Mouse (Mus musculus) embryonic facial prominence, embryonic 13.5 days (tissue): Measurements from ENCODE around the gene Wdr63. TPM values are rescaled to one million over a fixed set of nuclear protein-coding genes. Genes with fewer than 3 reads are reported as not detected.

Experiments used
- ATAC-seq: fragments of 200-750 bp; cut with Nextera tagmentation; 2 replicates; pipeline ENCODE4 v1.8.0; 2017; ENCODE audit warnings: low read depth; ENCODE audit not compliant: insufficient number of reproducible peaks, insufficient read depth, low FRiP score, low TSS enrichment
- H3K27ac ChIP-seq: fragments of 300-500 bp; sonication (generic); 2 replicates; pipeline ENCODE4 v1.5.1; 2015; ENCODE audit warnings: moderate library complexity, mild to moderate bottlenecking, inconsistent platforms
- H3K27me3 ChIP-seq: fragments of 300-500 bp; sonication (generic); 2 replicates; pipeline ENCODE4 v1.6.1; 2015; ENCODE audit warnings: mild to moderate bottlenecking, inconsistent platforms
- H3K36me3 ChIP-seq: fragments of 300-500 bp; sonication (generic); 2 replicates; pipeline ENCODE4 v1.6.1; 2015; ENCODE audit warnings: mild to moderate bottlenecking, inconsistent platforms
- H3K4me1 ChIP-seq: fragments of 300-500 bp; sonication (generic); 2 replicates; pipeline ENCODE4 v1.6.1; 2015; ENCODE audit warnings: inconsistent platforms
- H3K4me2 ChIP-seq: fragments of 300-500 bp; sonication (generic); 2 replicates; pipeline ENCODE4 v1.6.1; 2015; ENCODE audit warnings: moderate library complexity, mild to moderate bottlenecking, inconsistent platforms
- H3K4me3 ChIP-seq: fragments of 300-500 bp; sonication (generic); 2 replicates; pipeline ENCODE4 v1.5.1; 2015; ENCODE audit warnings: mild to moderate bottlenecking, inconsistent platforms
- H3K9ac ChIP-seq: fragments of 300-500 bp; sonication (generic); 2 replicates; pipeline ENCODE4 v1.6.1; 2015; ENCODE audit warnings: mild to moderate bottlenecking, inconsistent platforms
- H3K9me3 ChIP-seq: fragments of 300-500 bp; sonication (generic); 2 replicates; pipeline ENCODE4 v1.6.1; 2016; ENCODE audit warnings: inconsistent platforms
- WGBS: fragments of 180-500 bp; shearing (Covaris S2); methylation state at CpG from one replicate; pipeline ENCODE4 v1.1.7; 2015; ENCODE audit warnings: mixed read lengths; 5-methylcytosine and 5-hydroxymethylcytosine counted together
- polyA plus RNA-seq: library from polyadenylated mRNA; unstranded; fragments of >200 nt; fragmentation: Nextera tagmentation; extraction: Ambion mirVana; gene quantifications from 2 replicates; pipeline ENCODE4 v1.2.1, GENCODE M21; 2015

The Wdr63 gene
- polyA plus RNA-seq, 1 experiment from 2014 or later: 0.48 TPM

DNA sequence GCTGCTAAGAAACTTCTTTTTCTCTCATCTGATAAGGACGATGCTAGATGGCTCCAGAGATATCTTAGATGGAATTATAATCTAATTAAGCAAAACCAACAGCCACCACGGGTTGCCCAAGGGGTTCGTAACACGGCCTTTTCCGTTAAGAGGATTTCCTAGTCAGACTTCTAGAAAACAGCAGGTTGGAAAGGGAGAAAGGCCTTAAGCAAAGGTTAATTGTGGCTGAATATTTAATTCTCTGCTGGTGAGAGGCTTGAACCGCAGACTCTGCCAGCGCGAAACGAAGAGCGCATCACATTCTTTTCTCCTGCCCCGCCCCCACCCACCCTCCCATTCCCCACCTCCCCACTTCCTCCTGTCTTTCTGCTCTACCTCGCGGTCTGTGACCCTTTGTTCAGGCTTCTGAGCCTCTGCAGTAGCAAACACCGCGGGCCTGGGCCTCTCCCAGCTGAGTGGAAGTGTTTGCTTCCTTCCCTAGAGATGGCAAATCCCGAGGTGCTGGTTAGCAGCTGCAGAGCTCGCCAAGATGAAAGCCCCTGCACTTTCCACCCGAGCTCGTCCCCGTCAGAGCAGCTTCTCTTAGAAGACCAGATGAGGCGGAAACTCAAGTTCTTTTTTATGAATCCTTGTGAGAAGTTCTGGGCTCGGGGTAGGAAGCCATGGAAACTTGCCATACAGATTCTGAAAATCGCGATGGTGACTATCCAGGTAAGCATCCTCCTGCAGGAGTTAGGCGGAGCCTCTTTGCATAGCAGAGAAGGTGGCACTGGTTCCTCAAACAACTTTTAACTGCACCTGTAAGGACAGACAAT is 13.6 kb upstream of the Wdr63 start:
- ATAC-seq: no peak
- 0 out of 2 replicates have a peak overlapping the region, but pooled peaks have one; percentile 22 for H3K27ac ChIP-seq
- H3K27me3 ChIP-seq: peaks cover 29% of the 10 kb centered on the region
- peak overlapping the region; percentile 61 for H3K9ac ChIP-seq
- H3K4me1 ChIP-seq: peaks cover 23% of the 10 kb centered on the region
- H3K4me3 ChIP-seq: peak overlapping the region; percentile 27
- peak overlapping the region; percentile 53 for H3K4me2 ChIP-seq
- H3K36me3 ChIP-seq: no peaks in the 10 kb centered on the region
- 7% methylated on average over 25 of the region's 25 CpGs for WGBS
- no peaks in the 10 kb centered on the region for H3K9me3 ChIP-seq

DNA sequence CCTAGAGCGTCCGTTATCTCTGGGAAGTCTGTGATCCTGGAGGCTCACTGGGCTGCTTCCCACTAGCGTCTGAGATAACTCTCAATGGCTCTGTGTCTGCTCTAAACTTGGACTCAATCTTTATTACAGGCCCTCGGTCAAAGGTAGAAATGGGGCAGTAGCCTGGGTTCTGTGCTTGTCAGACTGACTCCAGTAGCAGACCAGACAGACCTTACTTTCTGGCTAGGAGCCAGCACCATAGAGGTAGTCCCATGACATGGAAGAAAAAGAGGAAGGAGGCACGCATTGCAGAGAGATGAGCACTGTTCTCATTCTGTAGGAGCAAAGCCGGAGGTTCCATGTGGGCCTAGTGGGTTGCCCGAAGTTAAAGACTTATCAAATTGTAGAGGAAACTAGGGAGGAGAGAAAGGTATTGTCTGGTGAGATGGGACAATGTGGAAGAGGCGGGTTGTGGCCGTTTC is 10.1 kb upstream of the Wdr63 start:
- H3K9me3 ChIP-seq: no peaks in the 10 kb centered on the region
- no peaks in the 10 kb centered on the region for H3K36me3 ChIP-seq
- H3K4me2 ChIP-seq: peak overlapping the region; percentile 64
- H3K27me3 ChIP-seq: peaks cover 41% of the 10 kb centered on the region
- no peak for ATAC-seq
- H3K4me1 ChIP-seq: peaks cover 16% of the 10 kb centered on the region
- WGBS: 58% methylated on average over 9 of the region's 9 CpGs
- H3K9ac ChIP-seq: no peak overlapping the region
- H3K27ac ChIP-seq: no peak overlapping the region
- peak overlapping the region; percentile 37; the same call in 1 of the 2 replicates for H3K4me3 ChIP-seq

DNA sequence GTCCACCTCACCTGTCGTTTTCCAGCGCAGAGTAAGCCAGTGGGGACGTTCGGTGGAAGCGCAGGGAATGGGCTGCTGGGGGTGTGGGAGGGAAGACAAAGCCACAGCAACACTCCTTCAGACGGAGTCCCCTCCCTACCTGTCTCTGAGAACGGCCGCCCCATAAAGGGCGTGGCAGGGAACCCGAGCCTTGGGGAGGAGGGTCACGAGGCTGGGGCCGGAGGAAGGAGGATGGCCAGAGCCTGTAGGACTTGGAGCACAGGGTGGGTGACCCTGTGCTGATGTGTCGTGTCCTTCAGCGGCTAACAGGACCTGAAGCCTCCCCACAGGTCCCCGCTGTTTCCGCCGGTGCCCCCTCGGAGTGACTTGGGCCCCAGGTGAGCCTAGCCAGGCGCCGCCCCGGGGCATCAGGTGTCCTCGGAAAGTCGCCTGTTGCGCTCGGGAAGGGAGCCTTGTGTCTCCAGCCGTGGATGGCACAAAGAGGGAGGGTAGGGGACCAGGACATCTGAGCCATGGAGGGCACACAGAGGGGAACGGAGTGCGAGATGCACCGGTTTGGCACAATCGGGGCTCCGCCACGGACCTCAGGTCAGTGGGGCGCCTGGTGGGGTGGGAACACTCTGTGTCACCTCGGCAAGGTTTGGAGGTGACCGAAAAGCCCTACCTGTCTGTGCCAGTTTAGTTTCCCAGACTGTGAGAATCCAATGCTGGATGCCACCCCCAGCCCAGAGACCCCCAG is 9.5 kb upstream of the Wdr63 start, which contains the start of gene Mcoln3:
Mcoln3 (plus strand) TSS at position 193 of the 739 bp plus-strand sequence.
- no peaks in the 10 kb centered on the region for H3K9me3 ChIP-seq
- H3K27ac ChIP-seq: no peak within 1 kb of the TSS
- H3K9ac ChIP-seq: peak within 1 kb of the TSS; percentile 60
- peaks cover 16% of the 10 kb centered on the region for H3K4me1 ChIP-seq
- ATAC-seq: no peak
- H3K36me3 ChIP-seq: no peaks in the 10 kb centered on the region
- peak within 1 kb of the TSS; percentile 64 for H3K4me2 ChIP-seq
- H3K4me3 ChIP-seq: peak within 1 kb of the TSS; percentile 37
- WGBS: 11% methylated on average over 35 of the region's 35 CpGs
- H3K27me3 ChIP-seq: peaks cover 41% of the 10 kb centered on the region

DNA sequence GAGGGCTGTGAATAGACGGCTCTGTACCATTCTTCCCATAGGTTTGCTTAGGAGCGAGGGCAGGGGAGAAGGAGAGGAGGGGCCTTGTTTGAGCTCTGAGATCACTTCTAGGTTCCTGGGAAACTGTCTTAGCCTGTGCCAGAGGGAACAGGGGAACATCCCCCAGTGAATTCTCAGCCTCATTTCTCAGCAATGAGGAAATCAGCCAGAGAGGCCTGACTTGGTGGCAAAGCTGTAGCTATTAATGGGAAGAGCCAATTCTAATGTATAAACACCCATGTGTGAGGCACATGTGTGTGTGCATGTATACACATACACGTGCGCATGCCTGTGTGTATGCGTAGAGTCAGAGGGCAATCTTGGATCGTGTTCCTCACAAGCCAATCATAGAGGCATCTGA is 3.0 kb upstream of the Wdr63 start:
- Histone ChIP-seq H3K27ac (no peak overlapping the region), H3K9me3 (no peaks in the 10 kb centered on the region), H3K4me2 (no peak overlapping the region), H3K27me3 (peaks cover 11% of the 10 kb centered on the region), H3K4me1 (peaks cover 9% of the 10 kb centered on the region), H3K36me3 (no peaks in the 10 kb centered on the region), H3K4me3 (no peak overlapping the region), H3K9ac (no peak overlapping the region)
- 65% methylated on average over 6 of the region's 6 CpGs for WGBS
- ATAC-seq: no peak

DNA sequence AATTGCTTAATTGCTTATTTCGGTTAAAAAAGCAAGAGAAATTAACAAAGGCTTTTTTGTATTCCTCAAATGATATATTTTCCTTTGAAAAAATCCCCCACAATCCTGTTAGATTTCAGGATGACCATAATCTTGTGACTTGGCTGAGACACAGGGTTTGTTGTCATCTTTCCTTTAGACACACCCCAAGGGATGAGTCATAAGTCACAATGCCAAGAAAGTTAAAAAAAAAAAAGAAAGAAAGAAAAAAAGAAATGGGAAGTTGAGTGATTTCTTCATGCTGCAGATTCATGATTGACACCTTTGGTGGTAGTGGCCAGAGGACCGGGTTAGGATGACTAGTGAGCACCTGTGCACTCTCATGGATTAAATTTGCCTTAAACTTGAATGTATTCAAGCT is 2.4 kb upstream of the Wdr63 start:
- H3K4me2 ChIP-seq: no peak overlapping the region
- no peaks in the 10 kb centered on the region for H3K9me3 ChIP-seq
- H3K9ac ChIP-seq: no peak overlapping the region
- peaks cover 9% of the 10 kb centered on the region for H3K4me1 ChIP-seq
- WGBS: 63% methylated on average over 2 of the region's 2 CpGs
- H3K27me3 ChIP-seq: peaks cover 10% of the 10 kb centered on the region
- no peak overlapping the region for H3K4me3 ChIP-seq
- no peak overlapping the region for H3K27ac ChIP-seq
- ATAC-seq: no peak
- H3K36me3 ChIP-seq: no peaks in the 10 kb centered on the region

DNA sequence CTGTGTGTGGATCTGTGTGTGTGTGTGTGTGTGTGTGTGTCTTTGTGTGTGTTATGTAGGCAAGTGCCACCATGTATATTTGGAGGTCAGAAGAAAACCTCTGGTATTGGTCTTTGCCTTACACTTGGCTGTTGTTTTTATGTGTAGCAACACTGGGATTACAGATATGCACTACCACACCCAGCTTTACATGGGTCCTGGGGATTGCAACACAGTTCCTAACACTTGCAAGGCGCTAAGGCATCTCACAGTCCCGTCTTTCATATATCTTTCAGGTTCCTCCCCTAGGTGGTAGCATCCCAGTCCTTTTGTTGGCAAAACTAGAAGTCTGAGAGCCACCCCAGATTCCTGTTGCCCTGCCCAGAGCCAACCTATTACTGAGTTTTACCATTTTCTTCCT is 1.0 kb upstream of the Wdr63 start:
- Histone ChIP-seq H3K9me3 (no peaks in the 10 kb centered on the region), H3K4me1 (peaks cover 9% of the 10 kb centered on the region), H3K9ac (no peak overlapping the region), H3K27me3 (peaks cover 7% of the 10 kb centered on the region), H3K36me3 (no peaks in the 10 kb centered on the region), H3K4me3 (no peak overlapping the region), H3K27ac (no peak overlapping the region), H3K4me2 (no peak overlapping the region)
- no peak for ATAC-seq
- 55% methylated on average over 2 of the region's 2 CpGs for WGBS

DNA sequence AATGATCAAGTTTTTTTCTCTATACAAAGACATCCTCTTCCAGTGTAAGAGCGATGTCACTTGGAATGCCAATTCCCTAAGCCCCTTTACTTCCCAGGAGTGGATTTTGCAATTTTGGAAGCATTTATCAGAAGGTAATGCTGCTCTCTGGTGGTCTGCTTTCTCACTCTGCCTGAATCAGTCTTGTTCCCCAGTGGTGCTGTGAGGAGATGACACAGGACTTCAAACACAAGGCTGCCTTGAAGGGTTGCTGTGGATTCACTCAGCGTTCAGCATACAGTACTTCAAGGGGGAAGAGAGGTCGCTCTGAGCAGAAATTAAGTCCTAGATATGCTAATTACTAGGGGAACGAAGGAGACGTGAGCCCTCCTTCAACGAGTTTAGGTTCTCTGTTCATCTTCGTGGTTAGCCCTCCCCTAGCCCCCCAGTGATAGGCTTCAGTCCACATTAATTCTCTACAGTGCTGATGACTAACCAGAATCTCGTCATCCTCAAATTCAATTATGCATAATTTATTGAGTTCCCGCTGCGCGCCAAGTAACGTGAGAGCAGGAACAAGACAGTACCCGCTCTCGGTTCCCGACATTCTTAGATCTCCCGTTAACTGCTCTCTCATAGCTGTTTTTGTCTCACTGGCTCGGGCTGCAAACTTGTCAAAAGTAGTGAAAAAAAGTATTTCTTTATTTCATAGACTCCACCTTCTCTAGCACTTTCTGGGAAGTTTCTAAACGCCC is 647 bp downstream of the Wdr63 start:
- 3% methylated on average over 18 of the region's 18 CpGs for WGBS
- Histone ChIP-seq H3K9ac (peak overlapping the region; percentile 59), H3K4me1 (peaks cover 9% of the 10 kb centered on the region), H3K27me3 (peaks cover 3% of the 10 kb centered on the region; the same call in 1 of the 2 replicates), H3K27ac (no peak overlapping the region), H3K4me2 (peak overlapping the region; percentile 86), H3K4me3 (peak overlapping the region; percentile 46), H3K36me3 (no peaks in the 10 kb centered on the region), H3K9me3 (no peaks in the 10 kb centered on the region)
- ATAC-seq: no peak

DNA sequence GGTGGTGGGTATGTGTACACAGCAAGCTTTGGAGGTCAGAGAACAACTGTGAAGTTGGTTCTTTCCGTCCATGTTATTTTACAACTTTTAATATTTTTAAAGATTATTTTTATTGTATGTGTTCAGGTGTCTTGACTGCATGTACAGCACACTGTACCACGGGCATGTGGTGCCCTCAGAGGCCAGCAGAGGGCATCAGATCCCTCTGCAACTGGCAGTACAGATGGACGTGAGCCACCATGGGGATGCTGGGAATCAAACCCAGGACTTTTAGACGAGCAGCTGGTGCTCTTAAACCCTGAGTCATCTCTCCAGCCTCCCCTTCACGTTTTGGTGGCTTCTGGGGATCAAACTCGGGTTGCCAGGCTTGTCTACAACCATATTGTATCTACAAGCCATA is 5.9 kb downstream of the Wdr63 start:
- H3K27me3 ChIP-seq: no peaks in the 10 kb centered on the region
- H3K4me1 ChIP-seq: peaks cover 4% of the 10 kb centered on the region
- no peak overlapping the region for H3K27ac ChIP-seq
- no peaks in the 10 kb centered on the region for H3K9me3 ChIP-seq
- 57% methylated on average over 6 of the region's 6 CpGs for WGBS
- no peaks in the 10 kb centered on the region for H3K36me3 ChIP-seq
- no peak overlapping the region for H3K9ac ChIP-seq
- no peak overlapping the region for H3K4me2 ChIP-seq
- H3K4me3 ChIP-seq: no peak overlapping the region
- no peak for ATAC-seq

DNA sequence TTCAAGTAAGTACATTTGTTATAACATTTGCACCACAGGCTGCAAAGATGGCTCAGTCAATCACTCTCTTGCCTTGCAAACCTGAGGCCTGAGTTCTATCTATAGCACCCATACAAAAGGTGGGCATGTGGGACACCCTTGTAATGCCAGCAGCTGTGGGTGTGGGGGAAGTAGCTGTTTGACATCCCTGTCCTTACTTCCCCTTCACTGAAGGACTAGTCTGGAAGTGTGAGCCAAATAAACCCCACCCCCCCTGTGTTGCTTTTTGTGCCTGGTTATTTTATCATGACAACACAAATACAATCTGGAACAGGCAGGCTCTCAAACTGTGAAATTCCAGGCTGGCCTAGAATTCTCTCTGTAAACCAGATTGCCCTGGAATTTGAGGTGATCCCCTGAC is 8.0 kb downstream of the Wdr63 start:
- no peaks in the 10 kb centered on the region for H3K27me3 ChIP-seq
- H3K4me3 ChIP-seq: no peak overlapping the region
- ATAC-seq: no peak
- no peaks in the 10 kb centered on the region for H3K4me1 ChIP-seq
- no peak overlapping the region for H3K27ac ChIP-seq
- H3K9ac ChIP-seq: no peak overlapping the region
- no peak overlapping the region for H3K4me2 ChIP-seq
- H3K36me3 ChIP-seq: no peaks in the 10 kb centered on the region
- no peaks in the 10 kb centered on the region for H3K9me3 ChIP-seq

DNA sequence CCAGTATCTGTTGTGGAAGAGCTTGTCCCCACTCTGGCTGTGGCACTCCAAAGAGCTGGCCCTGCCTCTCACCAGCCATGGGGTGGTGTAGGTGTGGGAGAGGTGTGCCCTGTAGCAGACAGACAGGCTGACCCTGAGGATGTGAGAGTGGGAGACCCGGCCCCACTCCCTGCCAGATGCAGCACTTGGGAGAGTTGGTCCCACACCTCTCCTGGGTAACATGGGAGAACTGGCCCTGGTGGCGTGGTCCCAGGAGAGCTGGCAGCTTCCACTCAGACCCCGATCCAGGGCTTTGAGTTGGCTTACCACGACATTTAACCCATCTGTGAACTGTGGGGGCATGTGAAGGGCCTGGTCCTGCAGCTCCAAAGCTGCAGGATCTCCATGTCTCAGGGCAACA is 10.1 kb downstream of the Wdr63 start:
- 77% methylated on average over 4 of the region's 4 CpGs for WGBS

DNA sequence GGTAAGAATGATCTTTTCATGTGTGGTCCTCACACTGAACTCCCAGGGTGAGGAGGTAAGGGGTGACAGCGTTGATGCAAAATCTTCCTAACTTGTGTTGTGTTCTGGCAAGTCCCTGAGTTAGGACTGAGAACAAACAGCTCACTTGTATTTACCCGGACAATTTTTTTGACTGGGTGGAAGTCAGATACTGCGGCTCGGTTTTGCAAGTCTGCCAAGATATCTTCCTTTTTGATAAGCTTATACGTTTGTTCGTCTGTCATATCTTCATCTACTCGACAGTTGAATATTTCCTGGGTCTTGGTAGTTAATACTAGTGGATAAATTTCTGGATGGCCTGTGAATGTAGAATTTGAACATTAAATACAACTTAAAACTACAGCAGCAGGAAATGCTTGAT is 10.9 kb downstream of the Wdr63 start:
- Histone ChIP-seq H3K4me3 (no peak overlapping the region), H3K27ac (no peak overlapping the region), H3K4me1 (no peaks in the 10 kb centered on the region), H3K36me3 (no peaks in the 10 kb centered on the region), H3K9ac (no peak overlapping the region), H3K27me3 (no peaks in the 10 kb centered on the region), H3K9me3 (no peaks in the 10 kb centered on the region), H3K4me2 (no peak overlapping the region)
- no peak for ATAC-seq
- WGBS: 90% methylated on average over 7 of the region's 7 CpGs

More for the DNA sequence above, 10.1 kb downstream of the Wdr63 start:
- Histone ChIP-seq H3K4me1 (no peaks in the 10 kb centered on the region), H3K36me3 (no peaks in the 10 kb centered on the region), H3K27me3 (no peaks in the 10 kb centered on the region), H3K9ac (no peak overlapping the region), H3K27ac (no peak overlapping the region), H3K4me2 (no peak overlapping the region), H3K9me3 (no peaks in the 10 kb centered on the region), H3K4me3 (no peak overlapping the region)
- ATAC-seq: no peak
